Mouse (Mus musculus): ENCODE measurements around the gene Foxj3. TPM values are rescaled to one million over a fixed set of nuclear protein-coding genes. Genes with fewer than 3 reads are reported as not detected.

Gene Foxj3
- polyA plus RNA-seq, 1 experiment from 2014 or later: 21.0 TPM

DNA sequence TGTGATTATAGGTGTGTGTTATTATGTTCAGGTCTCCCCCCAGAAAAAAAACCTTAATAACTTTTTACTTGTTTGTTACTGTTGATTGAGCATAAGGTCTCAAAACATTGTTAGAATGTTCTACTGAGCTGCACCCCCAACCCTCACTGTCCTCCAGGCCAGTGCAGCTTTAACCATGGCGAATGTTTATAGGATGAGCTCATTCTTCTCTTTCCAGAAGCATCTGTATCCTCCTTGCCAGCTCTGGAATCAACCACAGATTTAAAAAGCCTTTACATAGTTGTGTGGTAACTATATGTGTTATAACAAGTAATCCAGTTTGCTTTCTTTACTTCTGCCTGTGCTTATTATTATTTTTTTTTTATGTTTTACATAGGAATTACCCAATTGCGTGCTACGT lies 38.7 kb downstream of the Foxj3 start:
- 88% methylated on average over 3 of the region's 3 CpGs for WGBS
- no peak for ATAC-seq (ENCODE audit: borderline replicate concordance, extremely low read depth, low FRiP score, low TSS enrichment)
- H3K4me2 ChIP-seq: no peak overlapping the region
- no peaks in the 10 kb centered on the region for H3K27me3 ChIP-seq
- no peak overlapping the region for H3K27ac ChIP-seq
- no peak overlapping the region for H3K4me3 ChIP-seq
- no peak overlapping the region for H3K9ac ChIP-seq
- H3K36me3 ChIP-seq: no peaks in the 10 kb centered on the region
- no peaks in the 10 kb centered on the region for H3K9me3 ChIP-seq
- H3K4me1 ChIP-seq: no peaks in the 10 kb centered on the region

DNA sequence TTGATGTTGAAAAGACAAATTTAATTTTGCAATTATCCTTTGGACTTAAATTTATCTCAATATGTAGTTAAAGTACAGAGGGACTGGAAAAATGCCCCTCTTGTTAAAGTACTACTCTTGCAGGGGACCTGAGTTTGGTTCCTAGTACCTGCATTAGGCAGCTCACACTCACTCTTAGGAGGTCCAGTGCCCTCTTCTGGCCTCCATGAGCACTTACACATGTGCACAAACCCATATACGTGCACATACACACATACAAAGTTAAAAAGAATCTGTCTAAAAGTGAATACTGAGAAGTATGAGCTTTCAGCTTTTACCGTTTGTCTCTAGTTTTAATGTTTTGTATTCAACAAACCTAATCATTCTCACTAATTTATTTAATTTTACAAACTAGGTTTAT lies 51.2 kb downstream of the Foxj3 start:
- no peak for ATAC-seq (ENCODE audit: borderline replicate concordance, extremely low read depth, low FRiP score, low TSS enrichment)
- no peak overlapping the region for H3K4me2 ChIP-seq
- no peaks in the 10 kb centered on the region for H3K9me3 ChIP-seq
- H3K4me1 ChIP-seq: no peaks in the 10 kb centered on the region
- 93% methylated on average over 2 of the region's 2 CpGs for WGBS
- H3K36me3 ChIP-seq: peaks cover 18% of the 10 kb centered on the region; the same call in 1 of the 2 replicates
- H3K27ac ChIP-seq: no peak overlapping the region
- no peak overlapping the region for H3K4me3 ChIP-seq
- no peak overlapping the region for H3K9ac ChIP-seq
- H3K27me3 ChIP-seq: no peaks in the 10 kb centered on the region

DNA sequence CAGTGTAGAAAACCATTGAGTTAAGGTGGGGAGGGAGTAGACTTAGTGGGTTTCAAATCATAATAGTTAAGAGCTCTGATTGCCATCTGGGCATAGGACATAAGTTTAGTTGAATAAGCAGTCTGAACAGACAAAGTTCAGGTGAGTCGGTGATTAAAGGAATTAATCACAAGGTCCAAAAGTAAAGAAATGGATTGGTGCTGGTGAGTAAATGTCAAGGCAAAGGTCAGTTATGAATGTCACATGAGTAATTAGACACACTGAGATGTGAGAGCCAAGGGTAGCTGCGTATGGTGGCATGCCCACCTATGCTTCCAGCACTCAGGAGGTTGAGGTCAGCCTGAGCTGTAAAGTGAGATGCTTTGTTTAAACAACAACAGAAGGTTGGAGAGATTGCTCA lies 52.6 kb downstream of the Foxj3 start:
- peaks cover 18% of the 10 kb centered on the region; the same call in 1 of the 2 replicates for H3K36me3 ChIP-seq
- H3K4me1 ChIP-seq: no peaks in the 10 kb centered on the region
- ATAC-seq (ENCODE audit: borderline replicate concordance, extremely low read depth, low FRiP score, low TSS enrichment): no peak
- no peaks in the 10 kb centered on the region for H3K9me3 ChIP-seq
- H3K27ac ChIP-seq: no peak overlapping the region
- 80% methylated on average over 2 of the region's 2 CpGs for WGBS
- H3K27me3 ChIP-seq: no peaks in the 10 kb centered on the region
- no peak overlapping the region for H3K4me2 ChIP-seq
- no peak overlapping the region for H3K9ac ChIP-seq
- no peak overlapping the region for H3K4me3 ChIP-seq

DNA sequence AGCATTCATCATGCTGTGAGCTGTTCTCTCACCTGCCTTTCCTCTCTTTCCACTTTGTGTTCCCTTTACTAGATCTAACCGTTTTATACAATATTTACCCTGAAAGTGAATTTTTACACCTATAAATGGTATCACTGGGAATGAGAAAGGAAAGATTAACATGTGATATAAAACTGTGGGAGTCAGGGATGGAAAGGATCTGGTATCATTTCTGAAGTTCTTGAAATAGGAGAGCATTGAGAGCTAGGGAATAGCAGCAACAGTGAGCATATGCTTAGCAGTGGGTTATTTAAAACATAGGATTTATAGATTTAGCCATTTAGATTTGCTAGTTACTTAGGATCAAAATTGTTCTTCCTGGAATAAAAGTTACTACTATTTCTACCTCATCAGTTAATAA lies 53.2 kb downstream of the Foxj3 start:
- 72% methylated on average over 1 of the region's 1 CpGs for WGBS
- H3K4me3 ChIP-seq: no peak overlapping the region
- H3K9ac ChIP-seq: no peak overlapping the region
- no peak overlapping the region for H3K27ac ChIP-seq
- no peak overlapping the region for H3K4me2 ChIP-seq
- peaks cover 18% of the 10 kb centered on the region; the same call in 1 of the 2 replicates for H3K36me3 ChIP-seq
- H3K9me3 ChIP-seq: no peaks in the 10 kb centered on the region
- no peaks in the 10 kb centered on the region for H3K27me3 ChIP-seq
- H3K4me1 ChIP-seq: no peaks in the 10 kb centered on the region
- no peak for ATAC-seq (ENCODE audit: borderline replicate concordance, extremely low read depth, low FRiP score, low TSS enrichment)

DNA sequence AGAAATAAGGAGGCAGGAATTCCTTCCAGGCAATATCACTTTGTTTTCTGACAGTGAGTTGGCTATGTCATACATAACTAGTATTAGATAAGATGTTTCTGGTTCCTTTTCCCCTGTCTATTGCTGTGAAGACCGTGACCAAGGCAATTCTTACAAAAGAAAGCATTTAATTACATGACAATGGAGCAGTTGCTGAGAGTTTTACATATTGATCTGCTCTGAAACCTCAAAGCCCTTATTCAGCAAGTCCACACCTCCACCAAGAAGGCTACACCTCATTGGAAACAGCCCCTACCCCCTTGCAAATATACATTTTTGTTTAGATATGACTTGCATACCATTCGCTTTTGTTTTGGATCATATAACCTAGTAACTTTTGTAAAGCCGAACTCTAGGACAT lies 55.7 kb downstream of the Foxj3 start:
- no peaks in the 10 kb centered on the region for H3K9me3 ChIP-seq
- H3K4me1 ChIP-seq: no peaks in the 10 kb centered on the region
- peaks cover 6% of the 10 kb centered on the region; the same call in 1 of the 2 replicates for H3K36me3 ChIP-seq
- no peak overlapping the region for H3K27ac ChIP-seq
- WGBS: 77% methylated on average over 3 of the region's 3 CpGs
- H3K9ac ChIP-seq: no peak overlapping the region
- H3K4me2 ChIP-seq: no peak overlapping the region
- no peaks in the 10 kb centered on the region for H3K27me3 ChIP-seq
- H3K4me3 ChIP-seq: no peak overlapping the region
- no peak for ATAC-seq (ENCODE audit: borderline replicate concordance, extremely low read depth, low FRiP score, low TSS enrichment)

DNA sequence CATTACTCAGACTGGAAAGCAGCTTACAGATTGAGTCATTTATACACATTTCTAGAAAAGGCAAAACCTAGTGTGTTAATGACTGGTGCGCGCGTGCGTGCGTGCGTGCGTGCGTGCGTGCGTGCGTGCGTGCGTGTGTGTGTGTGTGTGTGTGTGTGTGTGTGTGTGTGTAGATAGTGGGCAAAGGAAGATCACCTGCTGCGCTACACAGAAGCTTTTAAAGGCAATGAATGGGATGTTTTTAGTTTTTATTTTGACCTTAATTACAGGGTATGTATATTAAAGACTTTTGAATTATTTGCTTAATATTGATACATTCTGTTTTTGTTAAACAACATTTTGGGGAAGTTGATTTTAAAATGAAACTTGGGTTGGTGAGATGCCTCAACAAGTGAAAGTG lies 57.5 kb downstream of the Foxj3 start:
- H3K9me3 ChIP-seq: no peaks in the 10 kb centered on the region

DNA sequence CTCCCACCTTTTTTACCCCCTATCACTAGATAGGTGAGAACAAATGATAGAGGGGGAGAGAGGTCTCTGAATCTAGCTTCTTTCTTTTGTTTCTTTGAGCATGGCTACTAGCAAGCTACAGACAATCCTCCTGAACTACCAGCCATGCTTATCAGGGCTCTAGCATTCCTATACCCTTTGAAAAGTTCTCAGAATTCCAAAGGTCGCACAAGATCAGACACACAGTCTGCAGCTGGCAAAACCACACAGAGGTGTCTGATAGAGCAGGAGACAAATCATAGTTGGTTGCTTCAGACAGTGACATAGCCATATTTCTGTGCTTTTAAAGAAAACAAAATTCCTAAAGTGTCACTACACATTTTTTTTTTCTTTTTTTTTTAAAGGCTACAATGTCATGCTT lies 62.8 kb downstream of the Foxj3 start:
- Histone ChIP-seq H3K27ac (no peak overlapping the region), H3K4me3 (no peak overlapping the region), H3K4me1 (no peaks in the 10 kb centered on the region), H3K36me3 (peaks cover 4% of the 10 kb centered on the region), H3K27me3 (no peaks in the 10 kb centered on the region), H3K9me3 (no peaks in the 10 kb centered on the region), H3K9ac (no peak overlapping the region), H3K4me2 (no peak overlapping the region)
- WGBS: 24% methylated on average over 1 of the region's 1 CpGs
- no peak for ATAC-seq (ENCODE audit: borderline replicate concordance, extremely low read depth, low FRiP score, low TSS enrichment)

More for the DNA sequence above, 57.5 kb downstream of the Foxj3 start:
- ATAC-seq (ENCODE audit: borderline replicate concordance, extremely low read depth, low FRiP score, low TSS enrichment): no peak
- H3K4me3 ChIP-seq: no peak overlapping the region
- H3K36me3 ChIP-seq: no peaks in the 10 kb centered on the region
- H3K27me3 ChIP-seq: no peaks in the 10 kb centered on the region
- H3K4me1 ChIP-seq: no peaks in the 10 kb centered on the region
- WGBS: 94% methylated on average over 14 of the region's 14 CpGs
- no peak overlapping the region for H3K27ac ChIP-seq
- H3K9ac ChIP-seq: no peak overlapping the region
- H3K4me2 ChIP-seq: no peak overlapping the region

DNA sequence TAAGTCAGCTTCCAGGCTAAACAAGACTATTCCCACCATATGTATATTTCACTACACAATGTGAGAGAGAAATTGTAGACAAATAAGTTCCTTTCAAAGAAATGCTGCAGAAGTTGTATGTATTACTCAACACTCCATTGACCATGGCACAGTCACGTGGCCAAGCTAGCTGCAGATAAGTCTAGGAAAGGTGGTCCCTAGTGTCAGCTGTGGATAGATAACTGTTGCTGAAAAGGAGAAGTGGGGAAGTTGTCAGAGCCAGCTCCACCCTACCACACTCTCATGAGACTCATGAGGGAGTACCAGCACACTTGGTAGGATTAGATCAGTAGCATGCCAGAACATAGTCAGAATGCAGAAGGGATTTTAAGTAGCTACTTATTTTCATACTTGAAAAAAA lies 72.7 kb downstream of the Foxj3 start:
- H3K9ac ChIP-seq: no peak overlapping the region
- no peak overlapping the region for H3K4me3 ChIP-seq
- no peak overlapping the region for H3K4me2 ChIP-seq
- H3K27me3 ChIP-seq: no peaks in the 10 kb centered on the region
- ATAC-seq (ENCODE audit: borderline replicate concordance, extremely low read depth, low FRiP score, low TSS enrichment): no peak
- H3K27ac ChIP-seq: no peak overlapping the region
- WGBS: 64% methylated on average over 1 of the region's 1 CpGs
- no peaks in the 10 kb centered on the region for H3K9me3 ChIP-seq
- peaks cover 7% of the 10 kb centered on the region; the same call in 1 of the 2 replicates for H3K4me1 ChIP-seq
- H3K36me3 ChIP-seq: peaks cover 17% of the 10 kb centered on the region; the same call in 1 of the 2 replicates

DNA sequence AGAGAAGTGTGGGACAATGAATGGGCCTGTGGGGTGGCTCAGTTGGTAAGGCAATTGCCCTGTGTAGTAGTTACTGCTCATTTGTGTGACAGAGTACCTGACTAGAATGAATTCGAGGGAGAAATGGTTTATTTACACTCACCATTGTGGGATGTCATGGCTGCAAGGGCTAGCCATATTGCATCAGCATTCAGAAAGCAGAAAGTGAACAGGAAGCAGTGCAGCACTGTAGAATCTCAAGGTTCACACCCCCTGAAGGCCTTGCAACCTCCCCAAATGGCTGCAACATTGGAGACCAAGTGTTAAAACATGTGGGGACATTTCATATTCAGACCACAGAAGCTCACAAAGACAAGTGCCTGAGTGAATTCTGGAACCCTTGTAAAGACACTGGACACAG lies 77.3 kb downstream of the Foxj3 start:
- H3K27ac ChIP-seq: no peak overlapping the region
- no peak overlapping the region for H3K9ac ChIP-seq
- peaks cover 7% of the 10 kb centered on the region; the same call in 1 of the 2 replicates for H3K4me1 ChIP-seq
- H3K27me3 ChIP-seq: no peaks in the 10 kb centered on the region
- peaks cover 8% of the 10 kb centered on the region for H3K36me3 ChIP-seq
- H3K4me3 ChIP-seq: no peak overlapping the region
- H3K4me2 ChIP-seq: no peak overlapping the region
- 30% methylated on average over 1 of the region's 1 CpGs for WGBS
- no peak for ATAC-seq (ENCODE audit: borderline replicate concordance, extremely low read depth, low FRiP score, low TSS enrichment)
- H3K9me3 ChIP-seq: no peaks in the 10 kb centered on the region

DNA sequence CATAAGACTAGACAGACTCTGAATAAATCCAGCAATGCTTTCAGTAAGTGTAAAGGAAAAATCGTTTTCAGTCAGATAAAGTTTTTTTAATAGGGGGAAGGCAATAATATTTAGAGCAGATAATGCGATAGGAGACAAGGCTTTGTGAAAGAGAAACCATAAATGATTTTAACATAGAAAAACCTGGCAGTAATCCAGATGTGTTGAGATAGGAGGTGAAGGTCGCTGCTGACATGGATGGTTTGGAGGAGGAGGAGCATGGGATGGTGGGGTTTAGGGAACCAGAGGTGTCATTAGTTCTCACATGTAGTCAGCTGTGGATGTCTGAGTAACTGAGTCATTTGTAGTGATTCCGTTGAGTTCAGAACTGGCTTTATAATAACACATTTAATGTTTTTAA lies 77.9 kb downstream of the Foxj3 start:
- H3K4me2 ChIP-seq: no peak overlapping the region
- no peak for ATAC-seq (ENCODE audit: borderline replicate concordance, extremely low read depth, low FRiP score, low TSS enrichment)

DNA sequence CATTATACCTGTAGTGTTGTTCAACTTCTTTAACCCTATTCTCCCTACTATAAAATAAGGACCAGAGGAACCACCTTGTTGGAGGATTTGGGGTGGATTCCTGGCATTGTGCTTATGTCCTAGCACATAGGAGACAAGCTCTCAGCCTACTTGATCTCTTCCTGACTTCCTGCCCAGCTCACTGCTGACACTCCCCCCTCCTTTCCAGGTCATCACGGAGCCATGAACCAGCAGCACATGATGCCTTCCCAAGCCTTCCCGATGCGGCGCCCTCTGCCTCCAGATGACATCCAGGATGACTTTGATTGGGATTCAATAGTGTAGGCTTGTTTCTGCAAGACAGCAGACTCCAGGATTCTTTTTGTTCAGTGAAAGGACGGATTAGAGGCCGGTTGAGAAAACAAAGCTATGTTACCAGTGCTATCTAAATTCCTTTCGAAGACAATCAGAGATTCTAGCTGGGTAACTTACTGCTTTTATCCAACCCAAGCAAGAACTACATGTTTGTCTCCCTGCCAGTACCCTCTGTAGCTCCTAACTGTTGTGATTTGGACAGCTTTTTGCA lies 89.4 kb downstream of the Foxj3 start:
- H3K9ac ChIP-seq: no peak overlapping the region
- no peak overlapping the region for H3K27ac ChIP-seq
- 80% methylated on average over 7 of the region's 7 CpGs for WGBS

More for the DNA sequence above, 77.9 kb downstream of the Foxj3 start:
- 42% methylated on average over 4 of the region's 4 CpGs for WGBS
- Histone ChIP-seq H3K9ac (no peak overlapping the region), H3K9me3 (no peaks in the 10 kb centered on the region), H3K27ac (no peak overlapping the region), H3K4me3 (no peak overlapping the region), H3K27me3 (no peaks in the 10 kb centered on the region), H3K4me1 (peaks cover 7% of the 10 kb centered on the region; the same call in 1 of the 2 replicates), H3K36me3 (peaks cover 14% of the 10 kb centered on the region)

DNA sequence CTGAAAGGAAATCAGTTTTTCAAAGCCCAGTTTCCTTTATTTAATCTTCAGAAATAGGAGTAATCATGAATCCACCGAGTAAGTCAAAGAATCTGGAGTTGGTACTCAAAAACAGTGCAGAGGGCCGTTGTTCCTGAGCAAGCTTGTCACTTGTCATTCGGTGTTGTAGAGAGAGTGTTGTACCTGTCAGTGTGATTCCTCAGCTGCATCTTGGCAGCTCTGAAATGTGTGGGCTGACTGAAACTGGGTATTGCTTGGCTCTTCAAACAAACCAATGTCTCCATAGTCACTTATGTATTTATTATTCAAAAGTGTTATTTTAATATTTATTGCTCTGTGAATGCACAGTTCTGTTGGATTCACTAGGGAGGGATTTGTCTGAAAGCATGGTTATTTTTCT lies 90.1 kb downstream of the Foxj3 start:
- peaks cover 51% of the 10 kb centered on the region for H3K36me3 ChIP-seq
- WGBS: 69% methylated on average over 3 of the region's 3 CpGs
- no peaks in the 10 kb centered on the region for H3K9me3 ChIP-seq
- H3K4me3 ChIP-seq: no peak overlapping the region
- no peaks in the 10 kb centered on the region for H3K27me3 ChIP-seq
- H3K27ac ChIP-seq: no peak overlapping the region
- H3K9ac ChIP-seq: no peak overlapping the region
- H3K4me2 ChIP-seq: no peak overlapping the region
- ATAC-seq (ENCODE audit: borderline replicate concordance, extremely low read depth, low FRiP score, low TSS enrichment): no peak
- peaks cover 8% of the 10 kb centered on the region; the same call in 1 of the 2 replicates for H3K4me1 ChIP-seq

More for the DNA sequence above, 89.4 kb downstream of the Foxj3 start:
- Histone ChIP-seq H3K36me3 (peaks cover 58% of the 10 kb centered on the region), H3K4me2 (no peak overlapping the region), H3K4me1 (peaks cover under 1% of the 10 kb centered on the region; the same call in 1 of the 2 replicates), H3K9me3 (no peaks in the 10 kb centered on the region), H3K4me3 (no peak overlapping the region), H3K27me3 (no peaks in the 10 kb centered on the region)
- ATAC-seq (ENCODE audit: borderline replicate concordance, extremely low read depth, low FRiP score, low TSS enrichment): no peak

DNA sequence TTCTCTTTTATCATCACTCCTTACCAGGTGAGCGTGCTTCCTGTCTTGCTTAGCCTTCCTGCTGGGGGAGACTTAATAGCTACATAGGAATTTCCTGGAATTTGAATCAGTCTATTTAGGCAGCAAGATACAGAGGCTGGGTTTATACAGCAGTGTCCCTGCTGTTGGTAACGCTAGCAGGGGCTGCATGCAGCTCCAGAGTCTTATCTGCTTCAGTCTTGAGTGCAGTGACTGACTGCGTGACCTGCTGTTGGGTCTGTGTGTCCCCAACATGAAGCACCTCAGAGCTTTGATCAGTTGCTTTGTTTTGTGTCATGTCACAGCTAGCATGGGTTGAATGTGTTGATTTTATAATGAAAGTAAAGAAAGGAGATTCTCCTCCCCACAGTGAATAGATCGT lies 90.5 kb downstream of the Foxj3 start:
- WGBS: 72% methylated on average over 4 of the region's 4 CpGs
- no peak overlapping the region for H3K9ac ChIP-seq
- peaks cover 47% of the 10 kb centered on the region for H3K36me3 ChIP-seq
- H3K27me3 ChIP-seq: no peaks in the 10 kb centered on the region
- no peak overlapping the region for H3K4me2 ChIP-seq
- H3K27ac ChIP-seq: no peak overlapping the region
- H3K4me1 ChIP-seq: peaks cover 12% of the 10 kb centered on the region; the same call in 1 of the 2 replicates
- H3K4me3 ChIP-seq: no peak overlapping the region
- H3K9me3 ChIP-seq: no peaks in the 10 kb centered on the region
- no peak for ATAC-seq (ENCODE audit: borderline replicate concordance, extremely low read depth, low FRiP score, low TSS enrichment)
